Mouse (Mus musculus): ENCODE measurements around the gene Blvra. TPM values are rescaled to one million over a fixed set of nuclear protein-coding genes. Genes with fewer than 3 reads are reported as not detected.

Blvra gene
- polyA plus RNA-seq, 1 experiment from 2014 or later, result 47.8 TPM

GRCm38 (mm10) chr2:127143158-127144063 is 72.9 kb downstream of the Blvra start, which contains the start of gene Itpripl1:
Gene Itpripl1 (minus strand): TSS chr2:127143442.
- peaks cover 2% of the 10 kb centered on the region; the same call in 1 of the 2 replicates for H3K4me1 ChIP-seq (replicated peaks; ENCODE audit: control insufficient read depth, insufficient read depth)
- no peaks in the 10 kb centered on the region for H3K27me3 ChIP-seq (ENCODE audit: control insufficient read depth, insufficient read depth, low read length)
- WGBS, result 2% methylated on average over 31 of the region's 31 CpGs
- H3K9me3 ChIP-seq (ENCODE audit: control insufficient read depth, low read length), result no peaks in the 10 kb centered on the region
- H3K27ac ChIP-seq (replicated peaks), result no peak within 1 kb of the TSS
- peak; percentile 95 for ATAC-seq (ENCODE audit: low FRiP score, low TSS enrichment)
- TF ChIP-seq EP300 (optimal IDR thresholded peaks at IDR 0.05) (no peak), CTCF (IDR thresholded peaks at IDR 0.05; ENCODE audit: low read depth) (no peak)
- peak within 1 kb of the TSS; percentile 69 for H3K9ac ChIP-seq (ENCODE audit: low read length)
- peaks cover 8% of the 10 kb centered on the region; the same call in 1 of the 2 replicates for H3K36me3 ChIP-seq (ENCODE audit: control insufficient read depth, insufficient read depth, low read length)
- H3K4me2 ChIP-seq (replicated peaks; ENCODE audit: low read depth), result peak within 1 kb of the TSS; percentile 91
- DNase-seq (ENCODE audit: low spot score), result peak; percentile 91
- H3K4me3 ChIP-seq (ENCODE audit: low read depth, low read length), result peak within 1 kb of the TSS; percentile 61

GRCm38 (mm10) chr2:127145699-127146098 is 75.2 kb downstream of the Blvra start:
- Histone ChIP-seq H3K4me2 (replicated peaks; ENCODE audit: low read depth) (no peak overlapping the region), H3K27ac (replicated peaks) (no peak overlapping the region), H3K36me3 (ENCODE audit: control insufficient read depth, insufficient read depth, low read length) (0 out of 2 replicates have a peak, but pooled peaks cover 7% of the 10 kb centered on the region), H3K4me3 (ENCODE audit: low read depth, low read length) (no peak overlapping the region), H3K4me1 (replicated peaks; ENCODE audit: control insufficient read depth, insufficient read depth) (peaks cover 2% of the 10 kb centered on the region; the same call in 1 of the 2 replicates), H3K9ac (ENCODE audit: low read length) (no peak overlapping the region), H3K9me3 (ENCODE audit: control insufficient read depth, low read length) (no peaks in the 10 kb centered on the region), H3K27me3 (ENCODE audit: control insufficient read depth, insufficient read depth, low read length) (no peaks in the 10 kb centered on the region)
- ATAC-seq (ENCODE audit: low FRiP score, low TSS enrichment), result no peak
- TF ChIP-seq EP300 (optimal IDR thresholded peaks at IDR 0.05) (no peak), CTCF (IDR thresholded peaks at IDR 0.05; ENCODE audit: low read depth) (no peak)
- 79% methylated on average over 3 of the region's 3 CpGs for WGBS
- no peak for DNase-seq (ENCODE audit: low spot score)

Small RNA genes lying within 50 kb of the gene (microRNA-seq; reads per million reads assigned to microRNA genes)
- gene Gm24081, result not detected

Other genes starting within 250 kb of the Blvra start
- gene Trpm7, start 194.4 kb upstream of the Blvra start, polyA plus RNA-seq (2015; fragmentation: Nextera tagmentation; extraction: Ambion mirVana), result 18.6 and 22.4 TPM in 2 replicates
- 43.4 and 44.8 TPM in 2 replicates for gene Sppl2a, start 137.4 kb upstream of the Blvra start, polyA plus RNA-seq (2015; fragmentation: Nextera tagmentation; extraction: Ambion mirVana)
- gene Ap4e1, start 61.9 kb upstream of the Blvra start, polyA plus RNA-seq (2015; fragmentation: Nextera tagmentation; extraction: Ambion mirVana), result 3.6 and 3.9 TPM in 2 replicates
- gene Ncaph, start 63.3 kb downstream of the Blvra start, polyA plus RNA-seq (2015; fragmentation: Nextera tagmentation; extraction: Ambion mirVana), result 14.5 and 18.3 TPM in 2 replicates
- 16.9 and 18.3 TPM in 2 replicates for gene Itpripl1, start 72.8 kb downstream of the Blvra start, polyA plus RNA-seq (2015; fragmentation: Nextera tagmentation; extraction: Ambion mirVana)
- 1.7 and 1.8 TPM in 2 replicates for gene 1810024B03Rik, start 137.6 kb downstream of the Blvra start, polyA plus RNA-seq (2015; fragmentation: Nextera tagmentation; extraction: Ambion mirVana)
- gene Snrnp200, start 137.7 kb downstream of the Blvra start, polyA plus RNA-seq (2015; fragmentation: Nextera tagmentation; extraction: Ambion mirVana), result 13.8 and 16.9 TPM in 2 replicates
- 41.6 and 42.0 TPM in 2 replicates for gene Ciao1, start 177.2 kb downstream of the Blvra start, polyA plus RNA-seq (2015; fragmentation: Nextera tagmentation; extraction: Ambion mirVana)
- 27.0 and 27.1 TPM in 2 replicates for gene Tmem127, start 177.2 kb downstream of the Blvra start, polyA plus RNA-seq (2015; fragmentation: Nextera tagmentation; extraction: Ambion mirVana)
- 57.3 and 62.7 TPM in 2 replicates for gene Stard7, start 199.6 kb downstream of the Blvra start, polyA plus RNA-seq (2015; fragmentation: Nextera tagmentation; extraction: Ambion mirVana)

Measured in stomach, postnatal 0 days (tissue).